Mouse (Mus musculus): ENCODE data around the gene Mthfsd. TPM values are rescaled to one million over a fixed set of nuclear protein-coding genes. Genes with fewer than 3 reads are reported as not detected.

Gene Mthfsd
- polyA plus RNA-seq, 1 experiment from 2014 or later = 19.3 TPM

GRCm38 (mm10) chr8:121062521-121062920 is 45.7 kb downstream of the Mthfsd start:
- Histone ChIP-seq H3K36me3 (replicated peaks) (no peaks in the 10 kb centered on the region), H3K27me3 (peaks cover 12% of the 10 kb centered on the region), H3K9me3 (replicated peaks) (no peaks in the 10 kb centered on the region), H3K9ac (no peak overlapping the region), H3K27ac (replicated peaks) (no peak overlapping the region), H3K4me3 (replicated peaks) (no peak overlapping the region), H3K4me1 (replicated peaks) (no peaks in the 10 kb centered on the region), H3K4me2 (no peak overlapping the region)
- no peak for ATAC-seq (ENCODE audit: insufficient read depth)
- 86% methylated on average over 6 of the region's 6 CpGs for WGBS (ENCODE audit: insufficient replicate concordance)

GRCm38 (mm10) chr8:121059098-121059497 is 49.1 kb downstream of the Mthfsd start:
- H3K9ac ChIP-seq = no peak overlapping the region
- H3K27me3 ChIP-seq = peaks cover 9% of the 10 kb centered on the region; the same call in 1 of the 2 replicates
- H3K27ac ChIP-seq (replicated peaks) = no peak overlapping the region
- H3K4me1 ChIP-seq (replicated peaks) = no peaks in the 10 kb centered on the region
- H3K9me3 ChIP-seq (replicated peaks) = no peaks in the 10 kb centered on the region
- 69% methylated on average over 7 of the region's 7 CpGs for WGBS (ENCODE audit: insufficient replicate concordance)
- H3K36me3 ChIP-seq (replicated peaks) = no peaks in the 10 kb centered on the region
- H3K4me3 ChIP-seq (replicated peaks) = no peak overlapping the region
- H3K4me2 ChIP-seq = no peak overlapping the region
- ATAC-seq (ENCODE audit: insufficient read depth) = no peak

- H3K9ac ChIP-seq = no peak overlapping the region
- 53% methylated on average over 9 of the region's 9 CpGs for WGBS (ENCODE audit: insufficient replicate concordance)
- H3K4me1 ChIP-seq (replicated peaks) = no peaks in the 10 kb centered on the region
- no peak for ATAC-seq (ENCODE audit: insufficient read depth)
- H3K27ac ChIP-seq (replicated peaks) = no peak overlapping the region
- no peak overlapping the region for H3K4me3 ChIP-seq (replicated peaks)
- H3K4me2 ChIP-seq = no peak overlapping the region
- no peaks in the 10 kb centered on the region for H3K36me3 ChIP-seq (replicated peaks)
- H3K27me3 ChIP-seq = peaks cover 4% of the 10 kb centered on the region; the same call in 1 of the 2 replicates
- H3K9me3 ChIP-seq (replicated peaks) = no peaks in the 10 kb centered on the region
Observed at GRCm38 (mm10) chr8:121058081-121058480, 50.1 kb downstream of the Mthfsd start.

- no peak for ATAC-seq (ENCODE audit: insufficient read depth)
Observed at GRCm38 (mm10) chr8:121047441-121047840, 60.8 kb downstream of the Mthfsd start.

GRCm38 (mm10) chr8:121043719-121044440 is 64.3 kb downstream of the Mthfsd start:
- H3K27ac ChIP-seq (replicated peaks) = no peak overlapping the region
- H3K4me2 ChIP-seq = no peak overlapping the region
- no peaks in the 10 kb centered on the region for H3K36me3 ChIP-seq (replicated peaks)
- H3K4me1 ChIP-seq (replicated peaks) = no peaks in the 10 kb centered on the region
- ATAC-seq (ENCODE audit: insufficient read depth) = no peak
- H3K9me3 ChIP-seq (replicated peaks) = no peaks in the 10 kb centered on the region
- no peak overlapping the region for H3K9ac ChIP-seq
- no peak overlapping the region for H3K4me3 ChIP-seq (replicated peaks)
- 44% methylated on average over 19 of the region's 19 CpGs for WGBS (ENCODE audit: insufficient replicate concordance)
- no peaks in the 10 kb centered on the region for H3K27me3 ChIP-seq

More at GRCm38 (mm10) chr8:121047441-121047840, 60.8 kb downstream of the Mthfsd start:
- no peak overlapping the region for H3K9ac ChIP-seq
- H3K4me3 ChIP-seq (replicated peaks) = no peak overlapping the region
- no peaks in the 10 kb centered on the region for H3K9me3 ChIP-seq (replicated peaks)
- no peaks in the 10 kb centered on the region for H3K4me1 ChIP-seq (replicated peaks)
- WGBS (ENCODE audit: insufficient replicate concordance) = 47% methylated on average over 9 of the region's 9 CpGs
- H3K4me2 ChIP-seq = no peak overlapping the region
- H3K27ac ChIP-seq (replicated peaks) = no peak overlapping the region
- no peaks in the 10 kb centered on the region for H3K27me3 ChIP-seq
- H3K36me3 ChIP-seq (replicated peaks) = no peaks in the 10 kb centered on the region

Small RNA genes within 50 kb of the gene (microRNA-seq; reads per million reads assigned to microRNA genes)
- gene Gm27530 = not detected

Other genes starting within 250 kb of the Mthfsd start
- 2.8 and 3.0 TPM in 2 replicates for gene Foxf1, start 24.0 kb downstream of the Mthfsd start, polyA plus RNA-seq (2015; fragmentation: Nextera tagmentation; extraction: Ambion mirVana)
- gene Foxc2, start 7.8 kb upstream of the Mthfsd start, polyA plus RNA-seq (2015; fragmentation: Nextera tagmentation; extraction: Ambion mirVana) = not detected in 2 replicates
- 0.09 and 0.12 TPM in 2 replicates for gene Foxl1, start 19.5 kb upstream of the Mthfsd start, polyA plus RNA-seq (2015; fragmentation: Nextera tagmentation; extraction: Ambion mirVana)